Mouse (Mus musculus): ENCODE measurements at regions not wholly inside any gene's neighbourhood (a gene's known extent, or its start where the extent isn't known, plus 50 kb on each side); places are given as distances from the start of the nearest gene placed in this dataset.

DNA sequence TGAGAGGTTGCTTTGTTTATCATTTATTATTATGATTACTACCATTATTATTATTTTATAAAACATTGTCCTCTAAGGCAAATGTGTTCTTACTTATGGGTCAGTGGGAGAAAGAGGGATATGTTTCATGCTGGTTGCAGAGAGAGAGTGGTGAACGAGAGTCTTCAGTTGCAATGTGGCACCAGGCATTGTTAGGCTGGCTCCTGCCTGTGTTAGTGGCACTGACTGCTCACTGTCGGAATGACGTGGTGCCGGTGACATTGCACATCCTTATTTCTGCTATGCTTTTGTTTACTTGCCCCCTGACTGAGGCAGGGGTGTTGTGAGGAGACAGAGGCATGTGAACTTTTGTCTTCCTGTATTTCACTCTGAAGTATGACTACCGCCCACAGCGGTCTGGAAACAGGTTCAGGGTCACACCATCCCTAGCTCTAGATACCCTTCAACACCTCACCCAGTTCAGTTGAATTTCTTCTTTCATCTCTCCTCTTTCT, 138.1 kb downstream of the Ppp4r2 start:
- no peak for DNase-seq (ENCODE audit: low spot score in 2 of 2)

GRCm38 (mm10) chr6:100973366-100974090, 140.1 kb downstream of the Ppp4r2 start:
- DNase-seq (ENCODE audit: low spot score in 2 of 2): no peak

DNA sequence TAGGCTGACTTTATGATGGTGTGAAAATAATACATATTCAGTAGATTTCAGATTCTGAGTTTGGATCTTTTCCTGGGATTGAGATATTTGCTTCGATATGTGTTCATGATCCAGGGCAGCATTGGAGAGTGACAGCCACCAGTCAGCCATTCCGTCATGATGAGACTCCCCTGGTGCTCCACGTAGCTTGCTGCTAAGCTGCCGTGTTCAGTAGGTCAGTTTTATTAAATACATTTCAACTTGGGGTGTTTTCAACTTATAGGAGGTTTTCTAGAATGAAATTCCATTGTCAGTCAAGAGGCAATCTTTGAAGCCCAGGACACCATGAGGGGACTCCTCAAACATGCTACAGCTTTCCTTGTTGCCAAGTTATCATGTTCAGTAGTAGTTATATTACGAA, 141.3 kb downstream of the Ppp4r2 start:
- DNase-seq (ENCODE audit: low spot score in 2 of 2): no peak

DNA sequence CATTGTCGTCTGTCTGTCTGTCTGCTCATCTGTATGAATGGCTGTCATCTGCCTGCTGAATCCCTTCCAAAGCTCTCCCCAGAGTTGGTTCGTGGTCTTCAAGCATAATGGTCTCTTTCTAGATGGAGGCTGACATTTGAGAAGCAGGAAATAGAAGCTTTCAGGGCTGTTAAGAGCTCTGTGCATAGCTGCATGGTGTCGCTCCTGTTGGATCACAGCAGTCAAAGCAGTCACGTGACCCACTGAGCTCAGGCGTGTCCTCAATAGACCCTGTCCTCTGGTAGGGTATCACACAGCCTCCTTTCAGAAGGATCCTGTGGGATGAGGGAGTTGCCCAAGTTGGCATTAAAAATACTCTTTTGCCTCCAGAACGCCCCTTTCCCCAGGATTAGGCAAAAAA, 142.4 kb downstream of the Ppp4r2 start:
- DNase-seq (ENCODE audit: low spot score in 2 of 2): peak in 1 of 2 experiments; percentile 41

DNA sequence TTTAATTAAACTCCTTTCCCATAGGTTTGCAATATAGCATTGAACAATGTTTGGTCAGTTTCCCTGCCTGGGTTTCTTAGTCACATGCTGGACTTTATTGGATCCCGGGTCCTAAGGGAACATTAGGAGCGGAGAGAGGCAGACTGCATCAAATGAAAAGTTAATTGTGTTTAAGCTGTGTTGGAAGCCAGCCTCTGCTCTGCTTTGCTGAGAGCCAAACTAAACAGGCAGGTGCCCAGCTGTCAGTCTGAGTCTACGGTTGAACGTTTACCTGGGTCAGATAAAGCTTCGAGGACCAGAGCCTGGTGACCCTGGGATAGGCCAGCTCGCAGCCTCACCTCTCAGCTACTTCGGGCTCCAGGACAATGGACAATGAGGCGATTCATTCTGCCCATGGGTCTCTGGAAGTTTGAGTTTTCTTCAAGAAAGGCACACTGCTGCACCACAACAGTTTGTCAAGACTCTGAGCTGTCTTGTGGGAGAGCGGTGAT, 143.8 kb downstream of the Ppp4r2 start:
- no peak for DNase-seq (ENCODE audit: low spot score in 2 of 2)

GRCm38 (mm10) chr6:100978113-100978512, 144.7 kb downstream of the Ppp4r2 start:
- DNase-seq (ENCODE audit: low spot score in 2 of 2): no peak

DNA sequence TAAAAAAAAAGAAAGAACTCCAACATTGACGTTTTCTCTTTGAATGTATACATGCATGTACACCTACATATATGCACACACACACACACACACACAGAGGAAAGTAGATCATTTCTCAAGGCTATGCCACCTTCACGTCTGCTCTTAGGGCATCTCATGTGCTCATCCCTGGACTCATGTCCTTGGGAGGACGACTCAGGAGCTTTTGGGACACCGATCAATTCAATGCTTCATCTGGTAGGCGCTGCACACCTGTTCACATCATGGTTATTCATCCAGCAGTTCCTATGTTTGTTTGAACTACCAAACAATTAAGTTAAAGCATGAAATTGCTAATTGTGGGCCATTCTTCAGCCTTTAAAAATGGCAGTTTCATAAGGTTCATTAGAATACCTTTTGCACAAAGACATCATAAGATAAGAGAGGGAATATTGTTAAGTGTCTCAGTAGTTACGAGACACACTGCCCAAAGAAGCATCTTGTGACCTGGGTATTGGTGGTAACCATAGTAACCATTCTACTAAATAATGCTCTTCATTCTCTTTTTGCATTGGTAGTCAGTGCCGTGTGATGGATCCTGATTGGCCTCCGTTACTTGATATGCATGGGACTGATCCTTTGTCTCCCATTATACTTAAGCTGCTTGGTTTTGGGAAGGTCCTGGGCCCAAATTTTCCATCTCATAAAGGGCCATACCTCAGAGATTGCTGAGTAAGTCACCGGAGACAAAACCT, 145.5 kb downstream of the Ppp4r2 start:
- no peak for DNase-seq (ENCODE audit: low spot score in 2 of 2)

DNA sequence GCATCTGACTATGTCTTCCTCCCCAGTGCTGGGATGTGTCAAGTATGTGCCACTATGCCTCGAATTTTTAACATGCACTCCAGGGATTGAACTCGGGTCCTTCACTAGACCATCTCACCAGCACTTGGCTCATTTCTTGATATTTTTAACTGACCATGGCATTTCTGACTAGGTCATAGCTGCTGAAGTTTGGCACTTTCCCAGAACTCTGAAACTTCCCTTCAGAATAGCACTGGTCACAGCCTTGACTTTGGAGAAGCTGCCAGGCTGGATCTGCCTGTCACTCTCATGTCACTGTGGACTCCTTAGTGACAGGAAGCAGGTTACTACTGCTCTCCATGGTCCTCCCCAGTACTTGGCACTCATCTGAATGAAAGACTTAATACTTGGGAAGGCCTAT, 146.7 kb downstream of the Ppp4r2 start:
- no peak for DNase-seq (ENCODE audit: low spot score in 2 of 2)

- no peak for DNase-seq (ENCODE audit: low spot score in 2 of 2)
These were observed 151.4 kb downstream of the Ppp4r2 start for GRCm38 (mm10) chr6:100984861-100985260.

GRCm38 (mm10) chr6:100985334-100985937, 152.0 kb downstream of the Ppp4r2 start:
- no peak for DNase-seq (ENCODE audit: low spot score in 2 of 2)

DNA sequence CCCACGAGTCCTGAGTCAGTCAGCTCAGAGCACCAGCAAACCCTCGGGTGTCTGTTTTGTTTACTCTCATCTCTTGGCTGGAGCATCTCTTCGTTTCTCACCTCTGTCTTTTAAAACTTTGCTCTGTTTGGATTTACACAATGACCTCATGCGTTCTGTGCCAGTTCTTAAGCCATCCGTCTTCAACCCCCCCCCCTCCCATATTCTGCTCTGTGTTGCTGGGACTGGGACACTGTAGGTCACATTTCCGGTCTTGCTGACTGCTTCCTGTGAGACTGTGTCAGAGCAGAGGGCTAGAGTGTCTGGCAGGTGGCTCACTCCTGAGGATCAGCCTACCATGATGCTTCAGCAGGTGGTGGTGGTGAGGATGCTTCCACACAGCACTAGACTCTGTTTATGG, 155.1 kb downstream of the Ppp4r2 start:
- DNase-seq (ENCODE audit: low spot score in 2 of 2): no peak

DNA sequence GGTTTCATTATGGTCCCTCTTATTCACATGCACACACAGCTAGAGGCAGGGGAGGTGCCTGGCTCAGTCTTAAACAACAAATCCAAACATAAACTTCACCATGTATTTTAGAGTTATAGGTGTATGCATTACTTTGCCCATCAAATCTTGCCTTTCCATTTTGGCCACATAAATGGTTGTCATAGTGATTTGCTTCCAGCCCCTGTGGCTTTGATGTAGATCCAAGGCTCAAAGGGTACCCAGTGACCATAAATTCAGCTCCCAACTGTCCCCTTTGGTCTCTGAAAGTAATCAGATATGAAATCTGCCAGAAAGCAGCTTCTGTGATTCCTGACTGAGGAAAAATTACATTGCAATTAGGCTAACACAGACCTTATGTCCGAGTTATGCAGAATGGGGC, 160.0 kb downstream of the Ppp4r2 start:
- no peak for DNase-seq (ENCODE audit: low spot score in 2 of 2)

- DNase-seq (ENCODE audit: low spot score in 2 of 2): no peak
These were observed 162.6 kb downstream of the Ppp4r2 start for GRCm38 (mm10) chr6:100995874-100996560.

- DNase-seq (ENCODE audit: low spot score in 2 of 2): no peak
These were observed 164.9 kb downstream of the Ppp4r2 start for GRCm38 (mm10) chr6:100998285-100998684.

- DNase-seq (ENCODE audit: low spot score in 2 of 2): no peak
These were observed 170.5 kb downstream of the Ppp4r2 start for GRCm38 (mm10) chr6:101003901-101004300.

GRCm38 (mm10) chr6:101021650-101022049, 188.2 kb downstream of the Ppp4r2 start:
- no peak for DNase-seq (ENCODE audit: low spot score in 2 of 2)

DNA sequence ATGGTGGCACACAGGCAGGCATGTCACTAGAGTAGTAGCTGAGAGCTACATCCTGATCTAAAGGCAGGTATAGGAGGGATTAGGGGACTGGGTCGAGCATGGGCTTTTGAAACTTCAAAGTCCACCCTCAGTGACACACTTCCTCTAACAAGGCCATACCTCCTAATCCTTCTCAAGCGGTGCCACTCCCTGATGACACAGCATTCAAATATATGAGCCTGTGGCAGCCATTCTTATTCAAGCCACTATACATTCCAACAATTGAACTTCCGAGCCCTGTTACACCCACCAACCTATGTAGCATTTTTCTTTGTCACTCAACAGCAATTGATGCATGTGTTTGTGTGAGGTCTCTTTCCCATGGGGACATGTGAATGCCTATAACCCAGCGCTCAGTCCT, 192.4 kb downstream of the Ppp4r2 start:
- no peak for DNase-seq (ENCODE audit: low spot score in 2 of 2)

- DNase-seq (ENCODE audit: low spot score in 2 of 2): no peak
These were observed 194.0 kb downstream of the Ppp4r2 start for GRCm38 (mm10) chr6:101027462-101027861.

DNA sequence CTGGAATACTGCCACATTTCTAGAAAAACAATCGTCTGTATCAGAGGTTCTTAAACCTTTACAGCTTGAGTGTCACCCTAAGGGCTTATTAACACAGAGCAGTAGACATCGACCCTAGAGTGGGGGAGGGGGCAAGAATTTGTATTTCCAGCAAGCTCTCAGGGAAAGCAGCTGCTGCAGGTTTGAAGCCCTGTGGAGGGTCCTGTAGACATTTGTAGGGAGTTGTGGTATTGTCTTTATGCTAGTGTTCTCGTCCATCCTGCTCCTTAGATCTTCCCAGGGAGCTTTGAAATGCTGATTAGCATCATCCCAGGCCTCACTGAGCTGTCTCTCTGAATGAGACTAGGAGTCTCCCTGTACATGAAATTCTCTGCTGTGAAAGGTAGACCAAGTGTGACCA, 196.0 kb downstream of the Ppp4r2 start:
- DNase-seq (ENCODE audit: low spot score in 2 of 2): no peak

- DNase-seq (ENCODE audit: low spot score in 2 of 2): no peak
These were observed 197.2 kb downstream of the Ppp4r2 start for GRCm38 (mm10) chr6:101030451-101031125.

- DNase-seq (ENCODE audit: low spot score in 2 of 2): no peak
These were observed 213.3 kb downstream of the Ppp4r2 start for GRCm38 (mm10) chr6:101046755-101047154.
